Mouse (Mus musculus) embryonic facial prominence, embryonic 10.5 days (tissue): ENCODE measurements around the gene Gpr132. TPM values are rescaled to one million over a fixed set of nuclear protein-coding genes. Genes with fewer than 3 reads are reported as not detected.
"Not testable (repeated sequence)": the region's sequence is repeated elsewhere in the genome, so short reads cannot be mapped to it uniquely, and the experiment has no call there.

Source experiments
- DNase-seq: peaks from one replicate; pipeline ENCODE4 v3.0.0-alpha.2; 2017; ENCODE audit warnings: low spot score
- H3K27ac ChIP-seq: fragments of 300-500 bp; sonication (generic); replicated peaks from 2 replicates; pipeline ENCODE4 v1.5.1; 2016; ENCODE audit warnings: mild to moderate bottlenecking
- H3K27me3 ChIP-seq: fragments of 300-500 bp; sonication (generic); replicated peaks from 2 replicates; pipeline ENCODE4 v1.6.1; 2016; ENCODE audit warnings: low read depth, mild to moderate bottlenecking; ENCODE audit not compliant: poor library complexity, severe bottlenecking
- H3K36me3 ChIP-seq: fragments of 300-500 bp; sonication (generic); replicated peaks from 2 replicates; pipeline ENCODE4 v1.6.1; 2016; ENCODE audit warnings: mild to moderate bottlenecking, moderate library complexity
- H3K4me1 ChIP-seq: fragments of 300-500 bp; sonication (generic); 2 replicates; pipeline ENCODE4 v1.6.1; 2016
- H3K4me3 ChIP-seq: fragments of 300-500 bp; sonication (generic); 2 replicates; pipeline ENCODE4 v1.5.1; 2016; ENCODE audit warnings: mild to moderate bottlenecking, moderate library complexity
- H3K9me3 ChIP-seq: fragments of 300-500 bp; sonication (generic); 2 replicates; pipeline ENCODE4 v1.6.1; 2016; ENCODE audit warnings: mild to moderate bottlenecking
- WGBS: fragments of 180-500 bp; shearing (Covaris S2); methylation state at CpG from one replicate; pipeline ENCODE4 v1.1.7; 2016; 5-methylcytosine and 5-hydroxymethylcytosine counted together
- polyA plus RNA-seq: library from polyadenylated mRNA; unstranded; fragments of >200 nt; fragmentation: Nextera tagmentation; extraction: Ambion mirVana; gene quantifications from 2 replicates; pipeline ENCODE4 v1.2.1, GENCODE M21; 2016

Gpr132 gene
- polyA plus RNA-seq, 1 experiment from 2014 or later = 0.30 TPM

DNA sequence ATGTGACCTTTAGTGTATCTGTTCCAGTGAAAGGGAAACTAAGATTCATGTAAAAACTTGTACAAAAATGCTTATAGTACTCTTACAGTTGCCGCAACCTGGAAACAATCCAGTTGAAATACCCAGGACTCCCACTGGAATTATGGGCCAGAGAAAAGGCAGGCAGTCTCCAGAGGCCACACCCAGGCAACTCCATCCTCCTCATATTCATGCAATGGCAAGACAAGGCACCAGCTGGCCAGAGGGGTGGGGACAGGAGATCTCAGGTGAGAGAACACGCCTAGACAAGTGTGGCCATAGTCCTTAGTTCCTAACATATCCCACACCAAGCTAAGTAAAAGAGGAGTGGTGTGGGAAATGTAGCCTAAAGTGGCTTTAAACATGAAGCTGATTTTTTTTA, 45.4 kb downstream of the Gpr132 start:
- H3K9me3 ChIP-seq = no peaks in the 10 kb centered on the region
- H3K4me3 ChIP-seq = no peak overlapping the region
- no peak overlapping the region for H3K27ac ChIP-seq
- H3K4me1 ChIP-seq = peaks cover 51% of the 10 kb centered on the region
- H3K36me3 ChIP-seq = peaks cover 98% of the 10 kb centered on the region
- 85% methylated on average over 2 of the region's 2 CpGs for WGBS
- no peak for DNase-seq
- no peaks in the 10 kb centered on the region for H3K27me3 ChIP-seq

DNA sequence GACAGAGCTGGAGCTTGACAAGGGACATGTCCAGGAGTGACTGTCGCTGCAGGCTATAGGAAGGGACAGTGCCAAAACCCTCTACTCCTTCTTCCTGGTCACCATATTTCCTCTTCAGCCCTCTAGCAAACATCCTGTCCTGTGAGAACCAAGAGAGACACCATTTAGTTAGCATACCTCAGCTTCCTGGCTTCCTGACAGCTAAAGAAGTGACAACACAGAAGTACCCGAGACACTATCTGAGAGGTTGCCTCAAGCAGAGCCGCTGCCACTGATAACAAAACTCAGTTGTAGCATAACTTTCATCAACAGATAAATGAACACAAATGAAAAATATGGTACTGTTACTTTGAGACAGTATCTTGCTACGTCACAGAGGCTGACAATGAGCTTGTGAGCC, 46.1 kb downstream of the Gpr132 start:
- 93% methylated on average over 4 of the region's 4 CpGs for WGBS
- Histone ChIP-seq H3K27ac (no peak overlapping the region), H3K9me3 (no peaks in the 10 kb centered on the region), H3K36me3 (peaks cover 98% of the 10 kb centered on the region), H3K4me1 (peaks cover 44% of the 10 kb centered on the region), H3K4me3 (0 out of 2 replicates have a peak overlapping the region, but pooled peaks have one; percentile 13), H3K27me3 (no peaks in the 10 kb centered on the region)
- no peak for DNase-seq

DNA sequence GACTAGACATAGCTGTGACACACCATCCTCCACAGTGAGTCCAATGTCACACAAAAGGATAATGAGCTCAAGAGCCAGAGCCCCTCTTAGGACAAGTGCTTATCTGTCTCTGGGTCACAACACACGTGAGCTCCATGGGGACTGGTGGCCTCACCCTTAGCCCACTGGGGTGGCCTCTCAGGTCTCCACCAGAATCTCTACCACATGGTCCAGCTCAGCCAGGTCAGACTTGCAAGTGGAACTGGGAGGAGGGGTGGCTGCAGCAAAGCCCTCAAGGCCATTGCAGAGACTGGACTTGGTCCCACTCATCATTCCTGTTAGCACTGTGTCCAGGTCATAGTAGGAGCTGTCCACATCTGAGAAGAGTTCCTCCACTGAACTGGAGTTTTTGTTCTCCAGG, 46.8 kb downstream of the Gpr132 start:
- WGBS = 70% methylated on average over 1 of the region's 1 CpGs
- Histone ChIP-seq H3K4me1 (peaks cover 37% of the 10 kb centered on the region), H3K27me3 (no peaks in the 10 kb centered on the region), H3K36me3 (peaks cover 98% of the 10 kb centered on the region), H3K9me3 (no peaks in the 10 kb centered on the region), H3K27ac (no peak overlapping the region), H3K4me3 (no peak overlapping the region)
- no peak for DNase-seq

DNA sequence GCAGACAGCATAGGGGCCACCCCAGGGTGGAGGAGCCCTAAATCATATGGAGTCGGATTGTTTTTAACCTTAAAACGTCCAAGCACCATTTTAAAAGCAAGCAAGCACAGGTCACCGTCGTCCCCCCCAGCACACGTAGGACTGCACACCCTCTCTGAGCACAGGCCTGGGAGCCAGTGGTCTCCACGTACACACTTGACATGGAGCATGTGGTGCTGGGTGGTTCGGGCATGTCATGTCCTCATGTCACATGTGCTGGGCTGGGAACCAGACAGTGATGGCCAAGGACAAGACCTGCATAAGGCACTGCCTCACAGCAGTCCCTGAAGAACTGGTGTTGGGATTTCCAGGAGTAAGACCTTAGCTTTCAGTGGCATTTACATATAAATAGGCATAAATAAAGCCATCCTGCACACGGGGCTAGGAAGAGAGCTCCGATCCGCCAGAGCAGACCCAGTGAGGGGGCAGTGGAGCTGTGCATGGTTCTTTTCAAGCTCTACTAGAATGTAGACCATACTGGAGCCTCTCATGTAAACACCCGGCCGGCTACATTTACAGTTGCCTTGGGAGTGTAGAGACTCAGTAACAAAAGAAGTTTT, 47.5 kb downstream of the Gpr132 start:
- Histone ChIP-seq H3K4me3 (no peak overlapping the region), H3K9me3 (no peaks in the 10 kb centered on the region), H3K36me3 (peaks cover 98% of the 10 kb centered on the region), H3K27me3 (no peaks in the 10 kb centered on the region), H3K4me1 (peaks cover 30% of the 10 kb centered on the region), H3K27ac (no peak overlapping the region)
- DNase-seq = no peak
- WGBS = 90% methylated on average over 12 of the region's 12 CpGs

DNA sequence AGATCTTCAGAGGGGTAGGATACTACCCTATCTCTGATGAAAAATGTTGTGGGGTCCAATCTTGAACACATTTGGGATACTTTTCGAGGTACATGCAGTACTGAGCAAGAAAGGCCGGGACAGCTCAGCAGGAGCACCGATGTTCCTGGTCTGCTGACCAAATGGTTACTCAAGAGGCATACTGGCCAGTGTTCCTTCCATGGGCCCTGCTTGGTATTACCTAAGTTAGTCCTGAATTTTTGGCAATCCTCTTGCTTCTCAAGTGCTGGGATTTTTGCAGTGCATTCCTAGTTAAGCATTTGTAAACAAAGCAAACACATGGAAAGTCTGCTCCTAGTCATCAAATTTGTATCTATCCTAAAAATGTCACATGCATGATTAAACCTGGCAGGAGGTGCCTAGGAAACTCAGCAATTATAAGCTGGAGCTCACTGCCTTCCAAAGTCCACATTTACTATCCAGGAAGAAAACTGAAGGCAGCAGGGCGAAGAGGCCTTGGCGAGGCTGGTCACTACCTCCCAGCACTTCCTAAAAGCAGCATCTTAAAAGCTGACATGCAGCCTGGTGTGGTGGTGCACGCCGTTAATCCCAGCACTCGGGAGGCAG, 48.9 kb downstream of the Gpr132 start:
- 94% methylated on average over 8 of the region's 8 CpGs for WGBS
- H3K27me3 ChIP-seq = no peaks in the 10 kb centered on the region
- H3K36me3 ChIP-seq = peaks cover 98% of the 10 kb centered on the region

DNA sequence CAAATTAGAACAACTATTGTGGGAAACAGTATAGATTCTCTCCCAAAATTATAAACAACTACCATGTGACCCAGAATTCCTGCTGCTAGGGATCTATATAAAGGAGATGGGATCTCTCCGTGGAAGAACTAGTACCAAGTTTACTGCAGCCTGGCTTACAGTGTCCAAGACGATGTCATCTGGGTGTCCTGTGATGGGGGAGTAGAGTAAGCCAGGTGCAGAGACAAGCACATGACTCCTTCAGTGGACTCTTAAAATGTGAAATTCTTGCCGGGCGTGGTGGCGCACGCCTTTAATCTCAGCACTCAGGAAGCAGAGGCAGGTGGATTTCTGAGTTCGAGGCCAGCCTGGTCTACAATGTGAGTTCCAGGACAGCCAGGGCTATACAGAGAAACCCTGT, 51.2 kb downstream of the Gpr132 start:
- DNase-seq, H3K4me3 ChIP-seq, H3K27ac ChIP-seq, H3K9me3 ChIP-seq, H3K27me3 ChIP-seq: not testable (repeated sequence)
- peaks cover 11% of the 10 kb centered on the region for H3K4me1 ChIP-seq
- 88% methylated on average over 7 of the region's 7 CpGs for WGBS
- peaks cover 99% of the 10 kb centered on the region for H3K36me3 ChIP-seq

More for the DNA sequence above, 48.9 kb downstream of the Gpr132 start:
- DNase-seq = no peak
- Histone ChIP-seq H3K9me3 (no peaks in the 10 kb centered on the region), H3K4me3 (no peak overlapping the region), H3K4me1 (peaks cover 26% of the 10 kb centered on the region), H3K27ac (no peak overlapping the region)

DNA sequence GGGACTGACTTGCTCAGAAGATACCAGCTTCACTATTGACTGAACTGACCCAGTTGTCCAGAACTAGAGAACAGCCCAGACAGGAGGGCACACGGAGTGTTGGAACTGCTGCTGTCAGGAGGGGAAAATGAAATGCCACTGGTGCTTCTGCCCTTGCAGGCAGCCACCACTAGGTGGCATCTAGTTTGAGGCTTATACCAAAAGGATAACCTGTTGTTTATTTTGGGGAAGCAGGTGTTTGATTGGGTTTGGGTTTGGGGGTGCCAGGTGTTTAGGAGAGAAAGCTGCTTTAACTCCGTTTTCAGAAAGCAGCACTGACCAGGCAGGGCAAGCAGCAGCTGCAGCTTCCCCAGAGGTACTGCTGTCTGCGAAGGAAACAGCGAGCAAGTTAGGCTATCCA, 51.7 kb downstream of the Gpr132 start:
- WGBS = 60% methylated on average over 4 of the region's 4 CpGs
- peak; percentile 45 for DNase-seq
- no peak overlapping the region for H3K27ac ChIP-seq
- H3K27me3 ChIP-seq = no peaks in the 10 kb centered on the region
- H3K4me3 ChIP-seq = no peak overlapping the region
- H3K4me1 ChIP-seq = peaks cover 8% of the 10 kb centered on the region; the same call in 1 of the 2 replicates
- no peaks in the 10 kb centered on the region for H3K9me3 ChIP-seq
- peaks cover 99% of the 10 kb centered on the region for H3K36me3 ChIP-seq

DNA sequence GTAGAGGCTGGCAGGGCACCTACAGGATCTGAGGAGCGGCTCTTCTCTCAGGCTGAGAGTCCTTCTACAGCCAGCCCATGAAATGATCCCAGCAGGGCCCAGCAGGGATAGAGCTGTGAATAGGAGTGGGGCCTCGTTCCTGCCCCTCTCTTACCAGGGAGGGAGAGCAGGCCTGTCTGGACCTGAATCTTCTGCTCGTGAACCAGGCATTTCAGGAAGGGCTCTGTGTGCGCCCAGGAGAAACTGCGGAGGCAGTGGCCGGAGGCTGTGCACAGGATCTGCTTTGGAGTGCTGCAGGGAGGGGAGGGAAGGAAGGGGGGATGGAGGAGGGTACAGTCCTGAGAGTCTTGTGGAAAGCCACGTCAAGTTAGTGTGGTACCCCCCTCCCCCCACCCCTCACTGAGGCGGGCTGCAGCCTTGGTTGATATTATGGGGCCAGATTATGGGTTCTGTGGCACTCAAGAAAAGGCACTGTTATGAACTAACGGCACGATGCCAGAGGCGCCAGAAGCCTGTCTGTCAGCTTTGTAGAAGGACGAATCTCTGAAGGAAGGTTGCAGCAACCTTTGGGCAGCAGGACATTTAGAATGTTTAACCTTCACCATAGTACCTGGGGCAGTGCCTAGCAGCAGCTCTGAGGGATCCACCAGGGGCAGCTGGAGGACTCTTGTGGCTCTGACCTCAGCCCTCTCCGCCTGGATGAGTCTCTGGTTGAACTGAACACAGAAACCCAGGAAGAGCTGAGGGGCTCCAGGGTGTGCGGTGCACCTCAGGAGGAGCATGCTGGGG, 53.2 kb downstream of the Gpr132 start:
- 75% methylated on average over 14 of the region's 14 CpGs for WGBS

DNA sequence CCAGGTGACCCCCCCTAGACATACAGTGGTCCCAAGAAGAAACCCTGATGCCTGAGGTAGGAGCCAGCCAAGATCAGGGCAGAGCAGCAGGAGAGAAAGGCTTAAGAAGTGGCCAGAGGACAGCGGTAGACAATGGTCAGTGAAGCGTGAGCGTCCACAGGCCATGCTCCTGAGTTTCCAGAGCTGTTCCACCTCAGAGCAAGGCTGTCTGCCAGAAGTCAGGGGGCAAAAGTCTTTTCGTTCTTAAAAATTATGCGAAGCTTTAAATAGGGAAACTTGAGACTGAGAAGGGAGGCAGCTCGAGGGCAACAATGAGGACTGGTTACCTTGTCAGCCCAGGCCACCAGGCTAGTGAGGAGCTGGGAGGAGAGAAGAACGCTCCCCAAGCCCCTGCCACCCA, 54.7 kb downstream of the Gpr132 start:
- H3K9me3 ChIP-seq = no peaks in the 10 kb centered on the region
- H3K36me3 ChIP-seq = peaks cover 74% of the 10 kb centered on the region
- H3K27me3 ChIP-seq = peaks cover 16% of the 10 kb centered on the region
- H3K27ac ChIP-seq = no peak overlapping the region
- 87% methylated on average over 7 of the region's 7 CpGs for WGBS
- H3K4me1 ChIP-seq = peaks cover 32% of the 10 kb centered on the region
- no peak overlapping the region for H3K4me3 ChIP-seq
- no peak for DNase-seq

More for the DNA sequence above, 53.2 kb downstream of the Gpr132 start:
- Histone ChIP-seq H3K27me3 (peaks cover 13% of the 10 kb centered on the region), H3K4me3 (no peak overlapping the region), H3K36me3 (peaks cover 89% of the 10 kb centered on the region), H3K9me3 (no peaks in the 10 kb centered on the region), H3K4me1 (peaks cover 17% of the 10 kb centered on the region), H3K27ac (no peak overlapping the region; the same call in 1 of the 2 replicates)
- DNase-seq = no peak

DNA sequence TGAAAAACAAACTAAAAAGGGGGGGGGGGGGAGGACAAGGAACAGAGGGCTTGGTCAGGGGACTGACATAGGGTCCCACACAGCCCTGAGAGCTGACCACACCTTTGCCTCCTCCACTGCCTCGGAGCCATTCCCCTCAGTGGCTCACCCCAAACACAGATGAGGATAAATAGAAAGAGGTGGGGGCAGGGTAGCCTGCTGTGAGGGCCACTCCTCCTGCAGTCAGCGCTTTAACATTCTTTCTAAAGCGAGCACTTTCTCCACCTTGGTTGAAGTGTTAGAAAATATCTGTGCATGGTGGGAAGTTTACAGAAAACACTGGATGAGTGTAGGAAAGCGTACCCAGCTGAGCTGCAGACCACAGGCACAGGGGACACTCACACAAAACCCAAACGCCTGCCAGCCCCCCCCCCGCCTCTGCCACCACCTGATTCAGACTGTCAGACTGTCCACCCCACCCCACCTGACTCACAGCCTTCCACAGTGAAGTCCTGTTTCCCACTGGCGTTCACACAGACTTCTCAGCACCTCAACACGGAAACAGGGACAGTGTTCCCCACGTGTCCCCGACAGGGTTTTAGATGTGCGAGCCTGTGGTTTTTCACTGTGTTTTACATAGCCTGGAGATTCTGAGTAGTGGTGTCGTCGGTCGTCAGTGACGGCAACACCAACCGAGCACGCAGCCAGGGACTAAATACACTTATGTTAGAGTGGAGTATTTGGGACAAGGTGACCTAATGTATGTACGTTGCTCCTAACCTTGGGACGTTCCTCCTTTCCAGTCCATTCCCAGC, 57.7 kb downstream of the Gpr132 start:
- DNase-seq = no peak
- Histone ChIP-seq H3K27ac (no peak overlapping the region), H3K4me1 (peaks cover 37% of the 10 kb centered on the region), H3K36me3 (peaks cover 43% of the 10 kb centered on the region), H3K27me3 (peaks cover 36% of the 10 kb centered on the region), H3K4me3 (peak overlapping the region; percentile 78), H3K9me3 (no peaks in the 10 kb centered on the region)
- WGBS = 64% methylated on average over 19 of the region's 19 CpGs

DNA sequence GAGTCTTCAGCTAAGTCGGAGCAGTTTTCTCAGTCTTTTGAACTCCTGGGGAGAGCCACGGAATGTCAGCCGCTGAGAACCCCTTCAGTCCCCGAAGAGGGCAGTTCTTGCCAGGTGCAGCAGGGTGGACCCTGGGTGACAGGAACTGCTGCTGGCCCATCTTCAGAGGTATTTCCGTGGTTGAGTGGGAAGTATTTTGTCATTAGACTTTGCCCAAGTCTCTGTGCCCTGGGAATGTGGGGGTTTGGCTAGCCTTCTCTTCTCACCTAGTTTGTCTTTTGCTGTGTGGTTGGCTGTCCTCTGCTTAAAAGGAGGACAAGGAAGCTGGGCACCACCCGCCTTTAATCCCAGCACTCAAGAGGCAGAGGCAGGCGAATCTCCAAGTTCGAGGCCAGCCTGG, 58.4 kb downstream of the Gpr132 start:
- Histone ChIP-seq H3K4me3 (peak overlapping the region; percentile 78), H3K27me3 (peaks cover 38% of the 10 kb centered on the region), H3K9me3 (no peaks in the 10 kb centered on the region), H3K4me1 (peaks cover 35% of the 10 kb centered on the region), H3K27ac (0 out of 2 replicates have a peak overlapping the region, but pooled peaks have one; percentile 69), H3K36me3 (peaks cover 36% of the 10 kb centered on the region)
- 24% methylated on average over 8 of the region's 8 CpGs for WGBS
- no peak for DNase-seq
